Mouse (Mus musculus) mature B cell (primary cell): ENCODE measurements around the gene Tssc4.

Experiments
- in situ Hi-C: fragments of 300-500 bp; cut with MboI; formaldehyde crosslinking; loops from 2 replicates; pipeline ENCODE4 v1.14.3; 2019

The Tssc4 gene

DNA sequence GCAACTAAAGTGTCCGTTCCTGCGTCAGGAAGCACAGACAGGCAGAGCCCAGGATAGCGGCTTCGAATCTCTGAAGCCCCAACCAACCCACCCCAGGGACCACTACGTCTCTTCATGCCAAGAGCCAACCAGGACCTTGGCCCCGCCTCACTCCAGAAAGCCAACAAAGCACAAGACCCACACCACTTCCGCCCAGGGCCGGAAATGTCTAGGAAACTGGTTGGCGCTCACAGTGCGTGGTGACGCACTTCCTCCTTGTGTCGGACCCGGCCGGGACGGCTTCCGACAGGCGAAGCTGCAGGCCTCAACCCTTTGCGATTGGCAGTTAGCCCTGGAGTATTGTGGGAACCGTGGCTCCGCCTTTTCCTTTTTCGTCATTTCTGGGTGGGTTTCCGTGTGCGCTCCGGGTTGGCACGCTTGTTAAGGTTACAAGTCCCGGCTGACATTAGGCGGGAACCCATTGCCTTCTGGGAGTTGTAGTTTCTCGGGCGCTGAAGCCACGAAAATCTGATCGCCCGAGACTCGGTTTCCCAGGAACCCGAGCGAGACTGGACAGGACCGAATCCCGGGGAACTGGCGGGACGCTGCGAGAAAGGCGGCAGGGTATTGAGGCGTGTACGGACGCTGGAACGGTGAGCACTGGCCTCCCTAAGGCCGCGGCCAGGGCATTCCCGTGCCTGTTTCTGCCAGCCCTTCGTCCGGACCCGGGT lies at the start of gene Tssc4:
Tssc4 (plus strand) TSS at position 368 of the 710 bp plus-strand sequence.
- in situ Hi-C loops = loop anchor here (5.0 kb wide), 1 partner anchor 62 kb away; the partner anchor contains the start of gene Tspan32

DNA sequence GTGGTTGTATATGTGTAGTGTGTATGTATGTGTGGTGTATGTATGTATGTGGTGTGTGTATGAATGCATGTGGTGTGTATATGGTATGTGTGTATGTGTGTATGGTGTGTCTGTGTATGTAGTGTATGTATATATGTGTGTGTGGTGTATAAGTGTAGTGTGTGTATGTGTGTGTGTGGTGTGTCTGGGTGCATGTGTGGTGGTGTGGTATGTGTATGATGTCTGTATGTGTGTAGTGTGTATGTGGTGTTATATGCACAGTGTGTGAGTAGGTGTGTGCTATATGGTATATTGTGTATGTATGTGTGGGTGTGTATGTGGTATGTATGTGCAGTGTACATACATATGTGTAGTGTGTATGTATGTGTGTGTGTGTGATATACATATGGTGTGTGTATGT lies 49.0 kb upstream of the Tssc4 start:
- in situ Hi-C loops = no loop called here

DNA sequence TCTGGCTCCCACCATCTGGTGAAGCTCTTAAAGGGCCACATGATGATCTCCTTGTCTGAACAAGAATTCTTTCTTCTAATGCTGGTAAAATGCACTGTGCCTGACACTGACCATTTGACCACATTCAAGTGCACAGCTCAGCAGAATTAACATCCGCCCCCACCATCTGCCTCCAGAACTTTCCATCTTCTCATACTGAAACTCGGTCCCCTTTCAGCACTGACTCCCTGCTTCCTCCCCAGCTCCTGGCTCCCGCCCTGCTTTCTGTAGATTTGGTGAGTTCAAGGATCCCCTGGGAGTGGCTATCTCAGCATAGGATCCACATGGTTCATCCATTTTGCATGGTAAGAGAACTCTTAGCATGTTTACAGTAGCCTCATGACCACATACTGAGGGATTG lies 48.3 kb upstream of the Tssc4 start:
- in situ Hi-C loops = no loop called here

DNA sequence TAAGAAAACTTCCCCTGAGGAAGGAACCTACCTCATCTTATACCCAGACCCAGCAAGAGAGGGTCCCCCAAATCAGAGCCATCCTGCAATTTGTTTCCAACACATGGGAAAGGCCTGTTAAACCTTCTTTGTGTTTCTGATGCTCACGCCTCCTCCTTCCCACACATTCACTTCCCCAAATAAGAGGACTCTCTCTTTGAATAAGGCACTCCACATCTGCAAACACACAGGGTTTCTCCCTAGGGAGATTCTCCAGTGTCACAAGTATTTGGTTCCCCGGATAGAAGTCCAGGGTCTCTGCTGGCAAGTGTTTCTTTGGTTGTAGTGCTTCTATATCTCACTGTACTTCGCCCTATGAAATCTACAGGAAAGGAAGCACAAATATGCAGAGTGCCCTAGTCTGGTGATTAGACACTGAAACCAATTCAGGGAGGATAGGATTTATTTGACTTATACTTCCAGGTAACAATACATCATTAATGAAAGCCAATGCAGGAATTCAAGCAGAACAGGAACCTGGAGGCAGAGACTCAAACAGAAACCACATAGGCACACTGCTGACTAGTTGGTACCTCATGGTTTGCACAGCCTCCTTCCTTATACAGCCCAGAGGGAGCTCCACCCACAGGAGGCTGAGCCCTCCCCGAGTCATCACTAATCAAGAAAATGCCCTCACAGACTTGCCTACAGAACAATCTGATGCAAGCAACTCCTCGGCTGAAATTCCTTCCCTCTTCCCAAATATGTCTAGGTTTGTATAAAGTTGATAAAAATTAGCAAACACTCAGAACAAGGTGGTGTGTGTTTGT lies 47.5 kb upstream of the Tssc4 start:
- in situ Hi-C loops = no loop called here

DNA sequence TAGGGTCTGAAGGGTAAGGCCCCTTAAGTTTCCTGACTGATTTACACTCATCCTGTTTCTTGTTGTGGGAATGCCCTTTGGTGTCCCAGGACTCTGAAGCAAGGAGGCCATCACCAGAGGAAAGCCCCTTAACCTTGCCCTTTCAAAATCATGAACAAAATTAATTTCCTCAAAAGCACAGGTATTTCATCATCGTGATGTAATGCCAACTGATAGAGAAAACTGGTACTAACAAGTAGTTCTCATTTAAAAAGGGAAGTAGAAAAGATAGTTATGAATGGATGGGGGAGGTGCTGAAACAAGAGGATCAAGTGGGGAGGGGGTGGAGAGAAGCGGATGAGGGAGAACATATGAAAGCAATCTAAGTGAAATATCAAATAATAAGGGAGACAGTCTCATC lies 45.5 kb upstream of the Tssc4 start:
- in situ Hi-C loops = no loop called here

DNA sequence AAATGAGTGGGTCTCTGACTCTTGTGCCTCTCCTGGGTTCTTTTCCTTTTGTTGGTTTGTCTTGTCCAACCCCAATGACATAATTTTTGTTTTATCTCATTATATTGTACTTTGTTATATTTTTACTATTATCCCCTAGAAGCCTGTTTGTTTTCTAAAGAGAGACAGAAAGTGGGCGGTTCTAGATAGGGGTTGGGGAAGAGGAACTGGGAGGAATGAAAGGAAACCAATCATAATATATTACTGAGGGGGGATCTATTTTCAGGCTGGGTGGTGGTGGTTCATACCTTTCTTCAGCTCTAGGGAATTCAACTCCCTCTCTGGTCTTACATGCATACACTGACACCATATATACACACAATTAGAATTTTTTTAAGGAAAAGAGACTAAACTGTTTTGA lies 44.8 kb upstream of the Tssc4 start:
- in situ Hi-C loops = no loop called here

DNA sequence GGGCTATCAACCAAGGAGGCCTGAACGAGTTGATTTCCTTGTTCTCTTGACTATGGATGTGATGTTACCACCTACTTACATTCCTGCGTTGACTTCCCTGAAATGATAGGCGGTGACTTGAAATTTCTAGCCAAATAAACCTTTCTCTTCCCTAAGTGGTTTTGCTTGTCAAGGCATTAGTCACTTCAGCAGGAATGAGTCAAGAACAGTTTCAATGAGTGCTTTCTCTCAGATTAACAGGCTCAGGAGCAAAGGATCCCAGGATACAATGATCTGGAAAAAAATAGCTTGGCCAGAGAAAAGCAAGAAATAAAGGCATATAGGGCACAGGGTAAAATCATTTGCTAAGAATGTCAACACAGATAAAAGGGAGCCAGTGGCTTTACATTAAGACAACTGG lies 43.6 kb upstream of the Tssc4 start:
- in situ Hi-C loops = no loop called here

DNA sequence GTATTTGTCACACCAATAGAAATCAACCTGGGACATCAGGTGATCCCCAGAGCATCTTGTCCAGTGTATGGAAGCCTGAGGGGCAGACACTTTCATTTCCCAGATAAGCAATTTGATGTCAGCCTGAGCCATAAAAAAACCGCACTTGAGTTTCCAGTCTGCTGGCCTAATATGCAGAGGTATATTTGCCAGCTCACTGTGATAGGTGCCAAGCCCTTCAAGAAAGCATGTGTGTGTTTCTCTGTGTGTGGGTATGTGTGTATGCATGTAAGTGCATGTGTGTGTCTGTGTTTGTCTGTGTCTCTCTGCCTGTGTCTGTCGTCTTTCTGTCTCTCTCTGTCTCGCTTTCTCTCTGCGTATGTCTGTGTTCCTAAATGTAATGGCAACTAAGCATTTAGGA lies 41.9 kb upstream of the Tssc4 start:
- in situ Hi-C loops = no loop called here

DNA sequence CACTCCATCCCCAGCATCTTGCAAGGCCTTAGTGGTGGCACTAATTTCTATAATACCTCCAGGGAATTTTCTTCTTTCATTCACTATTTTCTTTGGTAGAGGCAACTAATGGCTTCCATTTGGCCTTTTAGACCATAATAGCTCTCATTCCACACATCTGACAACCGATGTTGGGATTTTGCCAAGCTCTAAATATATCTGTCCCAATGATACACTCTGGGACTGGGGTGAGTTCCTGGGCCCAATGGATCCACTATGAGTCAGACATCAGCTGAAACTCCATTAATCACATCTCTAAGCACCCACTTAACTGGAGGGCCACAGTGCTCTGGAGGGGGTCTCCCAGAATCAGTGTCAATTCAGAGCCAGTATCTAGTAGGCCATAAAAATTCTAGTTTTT lies 37.2 kb upstream of the Tssc4 start:
- in situ Hi-C loops = no loop called here

DNA sequence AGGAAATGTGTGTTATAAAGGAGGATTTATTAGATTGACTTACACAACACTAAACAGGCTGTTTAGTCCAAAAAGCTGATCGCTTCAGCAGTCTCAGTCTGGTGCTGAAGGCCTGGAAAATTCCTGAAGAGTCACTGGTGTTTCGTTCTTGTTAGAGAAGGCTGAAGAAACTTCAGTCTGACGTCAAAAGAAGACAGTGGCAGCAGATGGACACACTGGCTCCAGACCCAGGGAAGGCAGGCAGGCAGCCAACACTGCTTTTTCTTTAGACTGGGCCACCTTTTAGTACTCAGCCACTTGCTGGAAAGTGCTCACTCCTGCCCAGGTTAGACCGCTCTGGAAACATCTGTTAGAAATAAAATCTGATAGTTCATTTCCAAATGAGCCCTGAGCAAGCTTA lies 35.5 kb upstream of the Tssc4 start:
- in situ Hi-C loops = no loop called here

DNA sequence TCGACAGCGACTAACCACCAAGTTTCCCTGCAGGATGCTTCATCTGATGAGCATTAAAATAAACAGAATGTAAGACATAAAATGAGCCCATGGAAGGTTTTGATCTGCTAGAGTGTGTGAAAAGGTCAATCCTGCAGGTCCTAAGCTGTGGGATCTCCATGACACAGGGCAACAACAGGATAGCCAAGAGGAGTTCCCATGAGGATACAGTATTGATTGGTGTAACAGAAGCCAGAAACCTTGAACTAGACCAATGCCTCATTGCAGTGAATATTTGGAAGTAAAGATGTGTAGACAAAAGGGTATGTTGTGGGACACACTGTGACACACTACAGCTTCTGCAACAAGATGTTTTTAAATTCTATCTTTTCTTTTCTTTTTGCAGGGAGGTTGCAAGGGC lies 34.9 kb upstream of the Tssc4 start:
- in situ Hi-C loops = no loop called here

DNA sequence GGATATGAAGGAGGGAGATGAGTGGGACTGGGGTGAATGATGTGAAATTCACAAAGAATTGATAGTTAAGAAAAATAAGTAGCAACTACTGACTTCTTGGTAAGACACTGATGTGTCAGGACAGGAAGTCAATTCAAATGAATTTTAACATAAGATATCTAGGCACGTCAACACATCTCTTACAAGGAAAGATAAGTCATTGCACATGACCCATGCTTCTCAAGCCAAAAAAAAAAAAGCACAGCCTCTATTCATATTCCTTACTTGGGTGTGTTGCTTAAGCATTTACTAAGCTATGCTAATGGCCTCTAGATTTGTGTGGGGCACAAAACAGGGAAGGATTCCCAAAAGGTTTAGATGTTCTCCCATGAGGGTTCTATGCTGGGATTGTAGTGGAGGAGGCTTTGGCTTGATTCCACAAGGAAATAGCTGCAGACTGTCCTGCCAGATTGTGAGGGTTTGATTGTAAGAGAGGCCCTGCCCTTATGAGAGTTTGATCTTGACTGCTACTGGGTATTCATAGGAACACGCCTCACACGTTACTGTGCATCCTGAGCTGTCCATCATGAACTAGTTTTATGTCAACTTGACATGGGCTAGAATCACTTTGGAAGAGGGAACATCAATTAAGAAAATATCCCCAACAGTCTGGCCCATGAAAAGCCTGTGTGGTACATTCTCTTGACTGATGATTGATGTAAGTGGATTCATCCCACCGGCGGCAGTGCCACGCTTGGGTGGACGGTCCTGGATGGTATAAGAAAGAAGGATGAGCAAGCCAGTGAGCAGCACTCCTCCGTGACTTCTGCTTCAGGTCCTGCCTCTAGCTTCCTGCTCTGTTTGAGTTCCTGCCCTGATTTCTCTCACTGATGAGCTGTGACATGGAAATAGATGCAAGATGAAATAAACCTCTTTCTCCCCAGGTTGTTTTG lies 34.3 kb upstream of the Tssc4 start:
- in situ Hi-C loops = no loop called here

DNA sequence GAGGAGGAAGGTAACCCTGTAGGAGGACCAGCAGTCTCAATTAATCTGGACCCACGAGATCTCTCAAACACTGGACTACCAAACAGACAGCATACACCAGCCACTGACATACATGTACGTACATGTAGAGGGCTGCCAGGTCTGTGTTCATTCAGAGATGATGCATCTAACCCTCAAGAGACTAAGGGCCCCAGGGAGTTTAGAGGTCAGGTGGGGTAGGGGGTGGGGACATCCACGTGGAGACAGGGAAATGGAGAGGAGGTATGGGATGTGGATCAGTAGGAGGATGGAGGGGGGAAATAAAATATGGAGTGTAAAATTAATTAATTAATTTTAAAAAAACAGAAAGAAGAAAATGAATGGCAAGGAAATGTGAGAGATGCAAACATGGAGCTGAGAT lies 32.3 kb upstream of the Tssc4 start:
- in situ Hi-C loops = no loop called here

DNA sequence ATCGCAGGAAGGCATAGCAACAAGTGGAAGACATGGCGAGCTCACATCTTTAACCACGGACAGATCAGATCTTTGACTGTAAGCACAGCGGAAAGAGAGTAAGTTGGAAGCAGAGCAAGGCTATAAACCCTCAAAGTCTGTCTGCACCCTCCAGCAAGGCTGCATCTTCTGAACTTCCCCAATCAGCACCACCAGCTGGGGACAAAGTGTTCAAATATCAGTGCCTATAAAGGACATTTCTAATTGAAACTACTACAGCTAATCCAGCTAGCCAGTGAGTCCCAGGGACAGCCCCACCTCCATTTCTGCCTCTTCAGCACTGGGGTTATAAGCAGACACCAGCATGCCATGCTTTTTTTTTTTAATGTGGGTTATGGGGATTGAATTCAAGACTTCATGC lies 31.7 kb upstream of the Tssc4 start:
- in situ Hi-C loops = no loop called here

DNA sequence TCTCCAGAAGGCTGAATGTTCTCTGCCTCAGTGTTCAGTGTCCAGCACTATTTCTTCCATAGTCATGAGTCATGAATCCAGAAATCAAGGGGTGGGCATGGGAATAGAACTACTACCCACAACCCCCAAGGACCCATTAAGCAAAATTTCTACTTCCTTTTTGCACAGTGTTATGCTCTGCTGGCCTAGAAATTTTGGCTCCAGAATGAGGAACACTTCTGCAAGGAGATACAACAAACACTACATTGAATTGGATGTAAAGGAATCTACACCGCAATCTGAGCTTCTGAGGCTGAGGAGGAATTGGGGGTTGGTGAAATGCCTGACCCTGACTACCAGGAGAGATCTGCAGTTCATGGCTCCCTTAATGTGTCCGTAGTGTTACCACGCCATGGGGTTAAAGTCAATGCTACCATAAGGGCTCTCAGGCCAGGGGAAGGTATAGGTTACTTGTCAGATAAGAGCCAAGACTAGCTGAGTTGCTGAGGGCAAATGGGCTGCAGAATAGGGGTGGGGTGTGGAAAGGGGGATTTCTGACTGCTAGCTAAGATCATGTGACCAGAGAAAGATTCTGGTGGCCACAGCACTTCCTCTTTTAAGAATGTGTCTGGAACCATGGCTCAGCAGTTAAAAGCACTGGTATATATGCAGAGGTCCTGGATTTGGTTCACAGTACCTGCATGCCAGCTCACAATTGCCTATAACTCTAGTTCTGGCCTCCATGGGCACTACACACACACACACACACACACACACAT lies 30.7 kb upstream of the Tssc4 start:
- in situ Hi-C loops = no loop called here

DNA sequence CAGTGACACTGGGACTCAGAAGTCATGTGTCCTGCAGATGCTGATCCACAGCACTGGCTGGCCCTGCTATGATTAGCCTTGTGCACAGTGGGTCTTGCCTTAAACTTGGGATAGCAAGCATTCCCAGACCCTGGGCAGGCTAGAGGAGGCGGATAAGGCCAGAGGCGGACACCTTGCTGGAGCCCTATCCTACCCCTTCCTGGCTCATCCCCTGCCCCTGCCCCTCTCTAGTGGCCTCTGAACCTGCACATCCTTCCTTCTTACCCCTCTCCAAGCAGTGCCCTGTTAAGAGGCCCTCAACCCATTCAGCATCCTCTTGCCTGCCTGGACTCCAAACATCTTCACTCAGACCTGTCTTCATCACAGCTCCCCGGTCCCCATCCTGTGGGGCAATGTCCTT lies 28.5 kb upstream of the Tssc4 start:
- in situ Hi-C loops = no loop called here

DNA sequence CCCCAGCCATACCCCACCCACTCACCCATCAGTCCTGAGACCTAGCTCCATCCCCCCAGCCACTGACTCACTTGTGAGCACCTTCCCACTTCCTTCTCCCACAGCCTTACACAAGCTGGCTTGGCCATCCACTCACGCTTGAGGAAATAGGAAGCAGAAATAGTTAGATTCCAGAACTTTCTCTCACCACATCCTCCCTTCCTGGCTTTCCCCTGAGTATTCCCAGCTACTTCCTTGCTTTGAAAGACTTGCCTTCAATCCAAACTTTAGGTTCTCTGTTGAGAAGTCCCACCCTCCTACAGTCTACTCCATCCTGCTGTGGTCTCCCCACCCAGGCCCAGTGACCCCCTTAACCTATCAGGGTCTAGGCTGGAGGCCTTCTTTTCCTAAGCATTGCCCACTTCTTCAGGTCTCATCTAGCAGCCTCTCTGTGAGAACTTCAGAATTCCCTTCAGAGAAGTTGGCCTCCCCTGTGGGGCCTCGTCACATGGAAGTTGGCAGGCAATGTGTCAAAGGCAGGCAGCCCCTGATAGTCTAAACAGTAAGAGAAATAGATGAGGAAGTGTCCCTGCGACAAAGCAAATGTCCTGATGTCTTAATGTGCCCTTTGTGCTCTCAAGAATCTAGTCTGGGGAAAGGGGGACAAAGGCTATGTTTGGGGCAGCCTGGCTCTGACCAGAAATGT lies 27.8 kb upstream of the Tssc4 start:
- in situ Hi-C loops = no loop called here

DNA sequence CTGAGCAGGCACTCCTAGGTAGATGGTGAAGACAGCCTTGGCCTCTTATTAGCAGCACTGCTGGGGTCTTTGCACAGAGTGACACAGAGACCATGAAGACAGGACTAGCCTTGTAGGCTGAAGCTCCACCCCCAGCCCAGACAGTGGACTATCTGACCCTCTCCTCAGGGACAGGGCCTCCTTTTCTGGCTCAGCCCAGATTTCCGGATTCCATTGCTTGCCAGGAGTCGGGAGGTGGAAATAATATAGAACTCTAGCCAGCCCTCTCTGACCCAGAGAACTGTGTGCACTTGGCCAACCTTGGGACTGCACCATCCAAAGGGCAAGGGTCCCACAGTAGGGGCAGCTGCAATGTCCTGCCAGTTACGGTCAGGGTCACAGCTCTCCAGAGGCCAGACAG lies 27.0 kb upstream of the Tssc4 start:
- in situ Hi-C loops = no loop called here

DNA sequence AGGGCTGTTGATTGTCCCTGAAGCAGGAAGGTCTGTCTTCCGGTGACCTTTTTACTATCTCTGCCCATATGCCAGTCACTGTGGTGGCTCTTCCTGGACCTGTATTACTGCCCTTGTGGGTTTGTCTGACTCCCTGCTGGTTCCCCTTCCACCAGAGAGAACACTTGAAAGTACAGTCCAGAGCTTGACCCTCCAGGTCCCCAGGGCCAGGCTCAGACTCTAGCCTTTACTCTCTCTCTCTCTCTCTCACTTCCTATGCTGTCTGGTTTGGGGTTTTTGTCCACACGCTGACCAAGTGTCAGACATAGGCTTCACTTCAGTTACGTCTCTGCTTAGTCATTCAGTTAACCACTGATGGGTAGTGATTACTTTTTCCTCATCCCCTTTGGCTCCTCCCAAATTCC lies 26.1 kb upstream of the Tssc4 start:
- in situ Hi-C loops = no loop called here

DNA sequence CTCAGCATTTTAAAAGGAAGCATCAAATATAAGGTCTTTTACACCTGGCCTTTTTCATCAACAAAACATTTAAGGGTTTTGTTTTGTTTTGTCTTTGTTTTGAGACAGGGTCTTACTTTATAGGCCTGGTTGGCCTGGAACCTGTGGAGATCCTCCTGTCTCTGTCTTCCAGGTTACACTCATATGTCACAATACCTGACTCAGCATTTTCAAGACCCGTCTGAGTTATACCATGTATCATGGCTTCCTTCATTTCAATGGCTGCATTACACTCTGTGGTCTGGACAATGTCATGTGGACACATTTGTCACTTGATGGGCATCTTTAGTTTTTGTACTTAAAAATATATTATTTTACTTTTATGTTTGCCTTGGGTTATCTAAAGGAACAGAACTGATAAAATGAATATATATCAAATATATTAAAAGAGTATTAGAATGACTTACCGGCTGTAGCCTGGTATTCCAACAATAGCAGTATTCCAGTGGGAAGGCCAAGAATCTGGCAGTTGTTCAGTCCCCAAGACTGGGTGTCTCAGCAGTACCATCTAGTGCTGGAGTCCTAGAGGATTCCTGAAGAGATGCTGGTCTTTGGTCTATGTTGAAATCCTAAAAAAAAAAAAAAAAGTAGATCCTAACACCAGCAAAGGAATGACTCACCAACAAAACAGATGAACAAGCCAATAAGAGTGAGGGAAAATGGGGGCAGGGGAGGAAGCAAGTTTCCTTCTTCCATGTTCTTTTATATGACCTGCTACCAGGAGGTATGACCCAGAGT lies 24.8 kb upstream of the Tssc4 start:
- in situ Hi-C loops = no loop called here
